Mouse (Mus musculus) left cerebral cortex, adult 9 months (tissue): ENCODE results near the gene Myh9.
"Not testable (repeated sequence)": the region's sequence is repeated elsewhere in the genome, so short reads cannot be mapped to it uniquely, and the experiment has no call there.

ENCODE experiments used
- DNase-seq, 2 experiments: peaks; one replicate each; pipeline ENCODE4 v3.0.0; 2022; ENCODE audit warnings: low spot score in 2 of 2

The Myh9 gene

GRCm38 (mm10) chr15:77867231-77867968 lies 25.4 kb upstream of the Myh9 start:
- DNase-seq, result not testable (repeated sequence)

- no peak for DNase-seq
Measured at GRCm38 (mm10) chr15:77866583-77867220, 24.7 kb upstream of the Myh9 start.

- no peak for DNase-seq
Measured at GRCm38 (mm10) chr15:77864063-77864758, 22.2 kb upstream of the Myh9 start.

- no peak for DNase-seq
Measured at GRCm38 (mm10) chr15:77862991-77863972, 21.3 kb upstream of the Myh9 start.

- DNase-seq, result no peak
Measured at GRCm38 (mm10) chr15:77860081-77860665, 18.2 kb upstream of the Myh9 start.

GRCm38 (mm10) chr15:77857662-77858156 lies 15.7 kb upstream of the Myh9 start:
- DNase-seq, result peak in 1 of 2 experiments; percentile 72

- DNase-seq, result no peak
Measured at GRCm38 (mm10) chr15:77856541-77856940, 14.6 kb upstream of the Myh9 start.

GRCm38 (mm10) chr15:77855301-77855700 lies 13.3 kb upstream of the Myh9 start:
- DNase-seq, result no peak

- DNase-seq, result no peak
Measured at GRCm38 (mm10) chr15:77852001-77852400, 10.0 kb upstream of the Myh9 start.

- no peak for DNase-seq
Measured at GRCm38 (mm10) chr15:77851136-77851535, 9.2 kb upstream of the Myh9 start.

GRCm38 (mm10) chr15:77849572-77850229 lies 7.7 kb upstream of the Myh9 start:
- no peak for DNase-seq

- no peak for DNase-seq
Measured at GRCm38 (mm10) chr15:77849039-77849436, 7.1 kb upstream of the Myh9 start.

- no peak for DNase-seq
Measured at GRCm38 (mm10) chr15:77848415-77849038, 6.6 kb upstream of the Myh9 start.

- no peak for DNase-seq
Measured at GRCm38 (mm10) chr15:77847826-77848225, 5.9 kb upstream of the Myh9 start.

- DNase-seq, result no peak
Measured at GRCm38 (mm10) chr15:77847108-77847507, 5.1 kb upstream of the Myh9 start.

- DNase-seq, result not testable (repeated sequence)
Measured at GRCm38 (mm10) chr15:77845931-77846595, 4.1 kb upstream of the Myh9 start.

- no peak for DNase-seq
Measured at GRCm38 (mm10) chr15:77844955-77845635, 3.1 kb upstream of the Myh9 start.

- DNase-seq, result no peak
Measured at GRCm38 (mm10) chr15:77844048-77844447, 2.1 kb upstream of the Myh9 start.
